Mouse (Mus musculus): ENCODE data around the gene Fgf3.
"Not testable (repeated sequence)": the region's sequence is repeated elsewhere in the genome, so short reads cannot be mapped to it uniquely, and the experiment has no call there.

The Fgf3 gene

DNA sequence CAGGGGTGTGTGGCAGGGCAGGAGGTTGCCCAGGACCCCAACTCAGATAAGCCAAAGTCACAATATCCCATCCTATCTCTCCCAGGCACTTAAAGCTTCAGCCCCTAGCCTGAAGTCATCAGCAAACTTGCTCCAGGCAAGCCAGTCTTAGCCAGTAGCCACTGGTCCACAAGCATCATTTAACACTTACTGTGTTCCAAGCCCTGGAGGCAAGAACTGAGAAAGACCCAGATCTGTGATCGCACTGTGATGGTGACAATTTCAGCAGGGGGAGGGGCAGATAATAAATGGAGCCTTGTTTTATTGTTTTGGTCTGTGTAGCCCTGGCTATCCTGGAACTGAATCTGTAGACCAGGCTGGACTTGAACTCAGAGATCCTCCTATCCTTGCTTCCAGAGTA is 20.8 kb downstream of the Fgf3 start:
- DNase-seq = no peak

DNA sequence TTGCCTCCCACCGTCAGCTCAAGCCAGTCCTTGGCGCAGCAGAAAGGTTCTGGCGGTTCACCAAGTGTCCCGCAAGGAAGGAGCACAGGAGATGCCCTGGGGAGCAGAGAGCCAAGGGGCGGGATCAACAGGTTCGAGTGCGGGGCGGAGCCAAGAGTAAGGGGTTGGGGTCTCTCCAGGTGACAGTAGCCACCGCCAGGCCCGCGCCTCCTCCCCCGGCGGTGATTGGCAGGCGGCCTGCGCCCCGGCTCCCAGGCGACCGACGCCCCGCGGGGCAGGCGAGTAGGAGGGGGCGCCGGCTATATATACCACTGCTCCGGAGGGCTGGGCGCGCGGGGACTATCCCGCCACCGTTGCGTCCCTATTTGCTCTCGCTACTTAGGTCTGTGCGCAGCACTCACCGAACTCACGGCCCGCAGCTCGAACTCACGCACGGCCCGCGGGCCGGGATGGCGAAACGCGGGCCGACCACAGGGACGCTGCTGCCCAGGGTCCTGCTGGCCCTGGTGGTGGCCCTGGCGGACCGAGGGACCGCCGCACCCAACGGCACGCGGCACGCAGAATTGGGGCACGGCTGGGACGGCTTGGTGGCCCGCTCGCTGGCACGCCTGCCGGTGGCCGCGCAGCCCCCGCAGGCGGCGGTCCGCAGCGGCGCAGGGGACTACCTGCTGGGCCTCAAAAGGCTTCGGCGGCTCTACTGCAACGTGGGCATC is 23.3 kb downstream of the Fgf3 start:
- DNase-seq = no peak

DNA sequence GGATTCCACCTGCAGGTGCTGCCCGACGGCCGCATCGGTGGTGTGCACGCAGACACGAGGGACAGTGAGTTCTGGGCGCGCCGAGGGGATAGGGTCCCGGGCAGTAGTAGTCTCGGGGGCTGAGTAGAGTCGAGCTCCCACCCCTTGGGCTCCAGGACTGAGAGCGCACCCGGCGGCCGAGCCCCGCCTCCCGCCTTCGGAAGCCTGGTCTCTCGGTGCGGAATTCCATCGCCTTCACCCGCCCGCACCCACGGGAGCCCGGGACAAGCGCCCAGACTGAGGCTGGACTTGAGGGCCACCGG is 23.8 kb downstream of the Fgf3 start:
- DNase-seq = no peak

DNA sequence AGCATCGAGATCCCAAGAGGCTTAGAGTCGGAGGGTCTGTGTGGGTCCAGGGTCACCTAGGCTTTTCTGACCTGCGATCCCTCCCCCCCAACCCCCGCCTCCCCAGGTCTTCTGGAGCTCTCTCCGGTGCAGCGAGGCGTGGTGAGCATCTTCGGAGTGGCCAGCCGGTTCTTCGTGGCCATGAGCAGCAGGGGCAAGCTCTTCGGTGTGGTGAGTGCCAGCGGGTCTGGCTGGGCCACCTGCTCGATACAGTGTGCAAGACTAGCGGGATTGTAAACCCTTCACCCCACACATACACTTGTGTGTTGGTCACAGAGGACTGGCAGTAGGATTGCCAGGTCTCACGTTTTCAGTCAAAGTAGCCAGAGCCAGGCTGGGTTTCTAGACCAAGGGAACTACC is 24.2 kb downstream of the Fgf3 start:
- DNase-seq = peak; percentile 5

DNA sequence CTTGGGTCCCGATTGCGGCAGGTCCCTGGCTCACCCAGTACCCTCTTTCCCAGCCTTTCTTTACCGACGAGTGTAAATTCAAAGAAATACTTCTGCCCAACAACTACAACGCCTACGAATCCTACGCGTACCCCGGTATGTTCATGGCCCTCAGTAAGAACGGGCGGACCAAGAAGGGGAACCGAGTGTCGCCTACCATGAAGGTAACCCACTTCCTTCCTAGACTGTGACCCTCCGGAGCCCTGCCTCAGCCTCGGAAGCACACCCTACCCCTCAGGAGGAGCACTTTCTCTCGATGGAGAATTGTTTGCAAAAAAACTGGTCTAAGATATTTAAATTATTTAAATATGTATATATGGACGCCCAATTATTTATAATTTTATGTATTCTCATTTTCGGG is 24.8 kb downstream of the Fgf3 start:
- DNase-seq = no peak

DNA sequence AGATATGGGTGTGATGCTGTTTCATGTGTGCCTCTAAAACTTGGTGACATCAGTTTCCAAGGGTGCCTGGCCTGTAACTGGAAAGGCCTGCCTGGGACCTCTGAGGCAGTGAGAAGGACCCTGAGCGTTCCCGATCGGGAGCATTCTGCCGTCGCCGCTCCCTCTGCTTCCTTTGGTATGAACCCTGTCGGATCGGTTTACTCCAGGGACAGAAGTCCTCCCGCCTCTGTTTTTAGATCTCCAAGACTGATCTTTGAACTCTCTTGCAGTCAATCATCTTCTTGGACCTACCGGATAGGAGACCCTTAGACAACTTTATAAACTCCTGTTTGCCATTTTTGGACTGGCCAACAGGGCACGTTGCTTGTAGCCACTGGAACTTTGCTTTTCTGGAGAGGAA is 25.3 kb downstream of the Fgf3 start:
- DNase-seq = no peak

DNA sequence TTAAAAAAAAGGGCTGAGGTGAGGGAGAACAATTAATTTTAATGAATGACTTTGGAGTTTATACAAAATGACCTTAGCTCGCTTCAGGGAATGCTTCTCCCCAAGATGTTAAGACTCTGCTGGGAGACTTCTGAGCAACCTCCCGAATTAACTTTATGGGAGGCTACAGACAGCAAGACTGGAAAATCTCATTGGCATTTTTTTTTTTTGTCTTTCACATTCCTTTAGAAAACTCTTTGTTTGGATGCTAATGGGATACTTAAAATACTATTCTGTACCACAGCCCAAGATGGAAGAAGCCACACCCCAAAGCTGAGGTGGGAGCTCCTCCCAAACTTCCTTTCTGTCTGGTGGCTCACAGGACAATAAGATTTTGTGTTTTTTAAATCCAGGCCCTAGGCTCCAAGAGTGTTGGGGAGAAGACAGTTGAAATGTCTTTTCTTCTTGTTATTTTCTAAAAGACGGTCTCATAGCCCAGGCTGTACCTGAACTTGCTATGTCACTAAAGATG is 26.3 kb downstream of the Fgf3 start:
- DNase-seq = no peak

DNA sequence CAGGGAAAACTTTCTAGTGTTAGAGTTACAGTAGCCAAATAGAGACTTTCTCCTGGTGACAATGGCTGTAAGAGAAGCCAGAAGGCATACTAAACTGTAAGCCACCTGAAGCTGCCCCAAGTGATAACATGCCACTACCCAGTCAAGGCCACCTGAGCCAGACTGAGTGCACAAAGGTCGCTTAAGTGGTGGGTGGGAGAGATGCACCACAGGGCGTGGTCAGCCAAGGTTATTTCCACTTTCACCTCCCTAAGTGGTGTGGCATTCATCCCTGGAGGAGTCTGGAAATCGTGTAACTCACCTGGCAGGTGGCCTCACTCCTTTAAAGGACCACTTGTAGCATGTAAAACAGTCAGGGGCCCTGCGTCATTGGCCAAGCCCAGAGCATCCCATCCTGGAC is 29.3 kb downstream of the Fgf3 start:
- DNase-seq = no peak

DNA sequence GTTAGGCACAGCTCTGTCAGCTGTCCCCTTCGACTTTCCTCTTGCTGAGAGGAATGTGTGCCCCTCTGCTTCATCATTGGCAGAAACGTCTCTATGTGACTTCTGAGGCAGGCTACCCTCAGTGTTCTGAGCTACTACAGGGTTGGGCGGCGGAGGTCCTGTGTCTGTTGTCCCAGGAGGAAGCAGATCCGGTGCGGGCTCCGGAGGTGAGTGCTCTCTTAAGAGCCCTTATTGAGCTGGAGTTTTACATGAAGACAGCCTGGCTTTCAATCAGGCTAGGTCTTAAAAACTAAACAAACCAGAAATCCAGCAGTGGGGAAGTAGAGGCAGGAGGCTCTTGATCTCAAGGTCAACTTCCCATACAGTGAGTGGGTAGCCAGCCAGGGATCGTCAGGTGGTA is 29.7 kb downstream of the Fgf3 start:
- no peak for DNase-seq

DNA sequence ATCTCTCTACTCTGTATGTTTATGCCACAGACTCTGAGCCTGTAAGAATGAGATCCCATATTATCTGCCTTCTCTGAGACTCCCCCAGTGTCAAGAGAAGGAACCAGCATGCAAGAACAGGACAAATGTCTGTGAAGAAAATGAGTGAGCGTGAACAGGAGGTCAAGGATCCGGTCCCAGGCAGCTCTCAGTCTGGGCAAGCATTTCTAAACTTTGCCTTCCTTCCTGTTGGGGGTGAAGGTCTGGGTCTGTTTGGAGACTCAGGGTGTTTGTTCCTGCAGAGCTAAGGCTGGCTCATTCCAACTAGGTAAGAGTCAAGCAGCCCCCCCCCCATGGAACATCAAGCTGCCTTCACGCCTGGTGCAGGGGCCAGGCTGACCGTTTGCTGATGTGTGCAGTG is 34.5 kb downstream of the Fgf3 start:
- no peak for DNase-seq

DNA sequence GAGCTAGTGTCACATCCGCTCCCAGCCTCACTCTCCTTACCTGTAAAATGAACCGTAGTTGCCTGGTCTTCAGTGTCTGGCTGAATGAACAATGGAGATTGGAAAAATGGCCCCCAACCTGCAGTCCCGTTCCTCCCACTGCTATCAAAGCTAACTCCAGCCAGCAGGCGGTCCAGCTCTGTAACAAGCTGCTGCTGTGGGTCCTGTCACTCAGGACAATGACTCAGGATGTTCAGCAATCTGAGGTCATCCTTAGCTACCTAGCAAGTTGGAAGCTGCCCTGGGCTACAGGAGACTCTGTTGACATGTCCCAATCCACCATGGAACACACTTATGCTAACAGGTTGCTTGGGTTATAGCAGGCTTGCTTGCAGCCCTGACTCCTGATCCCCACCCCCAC is 35.3 kb downstream of the Fgf3 start:
- no peak for DNase-seq

DNA sequence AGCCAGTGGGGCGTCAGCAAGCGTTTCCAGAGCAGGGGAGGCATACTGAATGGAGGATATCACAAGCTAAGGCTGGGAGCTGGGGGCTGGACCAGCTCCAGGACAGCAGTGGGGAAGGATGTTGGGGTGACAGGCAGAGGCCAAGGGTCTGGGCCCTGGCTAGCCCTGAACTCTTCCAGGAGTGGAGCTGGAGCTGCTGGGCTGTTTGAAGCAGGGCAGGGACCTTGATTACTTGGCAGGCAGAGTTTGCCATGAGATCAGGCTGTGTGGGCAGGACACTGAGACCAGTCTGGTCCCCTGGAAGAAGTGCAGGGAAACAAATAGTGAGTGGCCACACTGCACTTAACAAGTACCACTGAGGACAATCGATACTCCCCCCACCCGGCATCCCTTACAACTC is 36.3 kb downstream of the Fgf3 start:
- no peak for DNase-seq

DNA sequence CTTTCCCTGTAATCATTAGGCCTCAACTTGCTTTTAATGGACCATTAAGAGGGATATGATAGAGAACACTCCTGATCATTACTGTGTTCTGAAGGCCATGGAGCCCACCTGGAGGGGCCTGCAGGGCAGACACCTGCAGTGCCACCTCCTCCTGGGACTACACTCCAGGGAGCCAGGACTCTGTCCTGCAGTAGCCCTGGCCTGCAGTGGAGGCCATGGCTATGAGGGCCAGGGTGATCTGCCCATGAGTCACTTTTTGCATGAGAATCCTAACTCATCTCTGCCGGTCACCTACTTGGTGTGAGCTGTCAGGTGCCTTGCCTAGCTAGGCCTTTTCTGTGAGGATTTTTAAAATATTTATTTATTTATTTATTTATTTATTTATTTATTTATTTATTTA is 40.5 kb downstream of the Fgf3 start:
- no peak for DNase-seq

DNA sequence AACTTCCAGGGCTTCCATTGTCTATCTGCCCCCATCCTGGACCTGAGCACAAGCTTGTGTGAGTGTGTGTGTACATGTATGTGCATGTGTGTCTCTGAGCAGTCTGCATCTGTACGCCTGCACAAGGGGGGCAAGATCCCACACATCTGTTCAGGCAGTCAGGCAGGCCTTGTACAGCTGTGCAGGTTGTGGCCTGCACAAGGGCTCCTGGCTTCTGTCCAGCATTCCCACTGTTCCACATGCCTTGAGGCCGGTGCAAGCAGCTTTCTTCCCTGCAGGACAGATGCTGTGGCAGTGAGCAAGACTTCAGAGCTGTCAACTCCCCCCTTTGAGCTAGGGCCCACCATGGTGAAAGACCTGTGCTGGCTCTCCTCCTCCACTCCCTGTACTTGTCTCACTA is 45.2 kb downstream of the Fgf3 start:
- DNase-seq = no peak

DNA sequence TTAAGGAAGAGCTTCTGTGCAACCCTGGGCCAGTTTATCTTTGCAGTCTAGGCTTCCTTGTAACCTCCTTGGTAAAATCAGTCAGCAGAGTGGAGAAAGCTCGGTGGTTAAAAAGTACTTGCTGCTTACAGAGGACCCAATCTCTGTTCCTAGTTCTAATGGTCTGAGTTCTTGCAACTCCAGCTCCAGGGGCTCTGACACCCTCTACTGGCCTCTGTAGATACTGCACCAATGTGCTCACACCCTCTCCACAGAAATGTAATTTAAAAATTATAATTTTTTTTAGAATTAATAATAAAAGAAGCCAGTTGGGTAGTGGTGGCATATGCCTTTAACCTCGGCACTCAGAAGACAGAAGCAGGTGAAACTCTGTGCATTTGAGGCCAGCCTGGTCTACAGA is 49.8 kb downstream of the Fgf3 start:
- DNase-seq = no peak

DNA sequence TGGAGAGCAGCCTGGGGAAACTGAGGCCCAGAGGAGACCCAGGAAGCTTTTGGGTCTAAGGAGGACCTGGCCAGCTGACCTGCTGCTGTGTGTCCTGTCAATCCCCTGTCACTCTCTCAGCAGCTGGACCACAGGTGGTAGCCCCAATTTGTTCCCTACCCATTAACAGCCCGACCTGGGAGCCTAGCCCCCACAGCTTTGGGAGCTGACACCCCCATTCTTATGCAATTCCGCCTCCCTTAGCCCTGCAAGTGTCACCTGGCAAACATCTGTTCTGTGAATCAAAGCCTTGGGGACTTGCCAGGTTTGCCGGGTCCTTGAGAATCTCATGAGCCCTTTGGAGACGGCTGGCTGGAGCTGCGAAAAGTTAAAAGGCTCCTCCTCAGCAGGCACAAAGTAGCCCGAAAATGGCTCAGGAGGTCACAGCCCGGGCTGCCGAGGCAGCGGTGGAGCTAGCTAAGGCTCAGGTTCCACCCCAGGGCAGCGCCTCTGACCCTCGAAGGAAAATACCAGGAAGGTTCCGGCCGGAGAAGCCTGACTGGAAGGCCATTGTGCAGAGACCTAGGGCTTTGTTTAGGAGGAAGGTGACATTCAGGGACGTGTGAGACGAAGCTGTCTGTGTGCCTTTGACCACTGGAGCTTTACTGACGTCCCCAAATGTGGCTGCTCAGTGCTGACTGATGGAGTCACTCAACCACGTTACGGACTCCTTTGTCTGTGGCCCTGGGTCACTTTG is 50.8 kb downstream of the Fgf3 start:
- DNase-seq = no peak

DNA sequence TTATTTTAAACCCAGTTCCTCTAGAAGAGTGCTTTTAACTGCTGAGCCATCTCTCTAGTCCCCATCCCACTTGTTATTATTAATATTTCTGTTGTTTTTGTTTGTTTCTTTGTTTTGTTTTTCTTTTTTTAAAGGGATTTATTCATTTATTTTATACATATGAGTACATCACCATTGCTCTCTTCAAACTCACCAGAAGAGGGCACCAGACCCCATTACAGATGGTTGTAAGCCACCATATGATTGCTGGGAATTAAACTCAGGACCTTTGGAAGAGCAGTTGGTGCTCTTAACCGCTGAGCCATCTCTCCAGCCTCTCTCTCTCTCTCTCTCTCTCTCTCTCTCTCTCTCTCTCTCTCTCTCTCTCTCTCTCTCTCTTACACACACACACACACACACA is 52.8 kb downstream of the Fgf3 start:
- DNase-seq = not testable (repeated sequence)

DNA sequence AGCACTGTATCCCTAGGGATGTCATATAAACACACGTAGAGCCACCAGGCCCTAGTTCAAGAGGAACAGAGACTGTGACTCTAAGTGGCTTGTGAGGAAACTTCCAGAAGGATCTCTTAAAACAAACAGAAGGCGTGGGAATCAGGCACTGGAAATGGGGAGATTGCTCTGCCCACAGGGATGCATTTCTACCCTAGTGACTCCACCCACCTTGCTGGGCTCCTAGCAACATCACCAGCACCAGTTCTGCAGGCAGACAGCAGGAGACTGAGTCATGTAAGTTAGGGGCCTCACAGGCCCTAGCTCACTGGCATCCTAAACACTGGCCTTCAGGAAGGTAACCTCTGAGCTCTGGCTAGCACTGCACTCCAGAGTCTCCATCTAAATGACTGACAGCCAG is 54.0 kb downstream of the Fgf3 start:
- DNase-seq = no peak

DNA sequence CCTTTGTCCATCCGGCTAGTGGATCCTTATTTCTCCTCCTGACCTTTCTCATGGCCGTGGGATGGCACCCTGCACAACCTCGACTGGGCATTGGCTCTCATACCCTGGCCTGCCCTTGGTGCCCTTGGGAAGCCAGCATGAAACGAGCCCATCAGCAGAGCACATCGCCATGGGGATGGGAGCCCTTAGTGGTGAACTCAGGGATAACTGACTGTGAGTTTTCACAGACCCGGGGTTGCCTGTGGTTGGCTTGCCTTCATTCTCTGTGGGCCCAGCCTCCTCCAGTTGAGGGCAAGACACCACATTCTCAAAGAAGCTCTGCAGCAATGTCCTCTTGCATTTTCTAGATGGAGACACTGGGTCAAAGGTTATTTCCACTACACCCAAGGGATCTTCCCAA is 54.4 kb downstream of the Fgf3 start:
- DNase-seq = no peak

Measured in cerebellum, adult 11 months (tissue).